Mouse (Mus musculus): Measurements from ENCODE around the gene Efna1.

- TF ChIP-seq MAX (IDR thresholded peaks at IDR 0.05; ENCODE audit: low read length) (no peak), EP300 (IDR thresholded peaks at IDR 0.05; ENCODE audit: low read depth in 1 of 2, low read length in 2 of 2) (no peak), NRF1 (IDR thresholded peaks at IDR 0.05; ENCODE audit: insufficient read depth, low read depth, low read length, poor library complexity, severe bottlenecking) (no peak)
Observed at GRCm38 (mm10) chr3:89247466-89247865, 33.5 kb downstream of the Efna1 start.

All from MEL (cell line).